In genomic region chr6:115134501-115135331, GRCm38 (mm10) we compare ENCODE assay signal across 9 mouse cellular contexts. TPM values are rescaled to one million over a fixed set of nuclear protein-coding genes. Genes with fewer than 3 reads are reported as not detected.
DNase-seq lines count a peak whose midpoint lies in the region; ATAC-seq lines count a peak whose summit lies in the region.
"Had no signal": no experiment of that assay in that cellular context is flagged by ENCODE, and none has a peak within 500 bp of the region (broad histone marks: within the 10 kb centered on the region; RNA-seq: fewer than 3 reads in every experiment).

Gene Syn2 (plus strand): TSS chr6:115134902.

- H3K4me2 ChIP-seq in intestine, embryonic 16.5 days (ENCODE audit: low read depth, low read length): peak within 1 kb of the TSS; percentile 93

- no peak within 1 kb of the TSS for H3K27ac ChIP-seq in intestine, embryonic 16.5 days (ENCODE audit: low read length)

- ATAC-seq in granulocyte monocyte progenitor cell, adult 5-6 weeks (replicated peaks; ENCODE audit: poor library complexity, severe bottlenecking): peak; percentile 99
- ATAC-seq in intestine, embryonic 16.5 days: peak; percentile 98
- ATAC-seq in megakaryocyte-erythroid progenitor cell, adult 5-6 weeks (replicated peaks; ENCODE audit: low FRiP score, low TSS enrichment, poor library complexity, severe bottlenecking): peak; percentile 99

- H3K4me1 ChIP-seq in intestine, embryonic 16.5 days (ENCODE audit: control insufficient read depth, insufficient read depth, low read length): no peaks in the 10 kb centered on the region

- peak within 1 kb of the TSS; percentile 70 for H3K4me3 ChIP-seq in intestine, embryonic 16.5 days (ENCODE audit: low read length)
- H3K4me3 ChIP-seq: myocyte had no signal

- intact Hi-C loops in left cerebral cortex, postnatal 25 days (cut with DNase I): loop anchor here (2.0 to 10.0 kb wide), 3 partner anchors 50 to 360 kb away; no protein-coding TSS in a partner anchor

- DNase-seq in adrenal gland, postnatal 36 days: peak; percentile 87
- DNase-seq in embryo, embryonic 9.5 days (ENCODE audit: extremely low spot score): peak; percentile 88
- peak; percentile 92 to 97 for DNase-seq in left cerebral cortex, postnatal 25 days (ENCODE audit: low spot score in 2 of 2)
- peak; percentile 89 for DNase-seq in right cerebral cortex, postnatal 4 days
- peak; percentile 55 to 73 for DNase-seq in urinary bladder, postnatal 4 days (ENCODE audit: low spot score in 2 of 2)

- H3K36me3 ChIP-seq in intestine, embryonic 16.5 days (ENCODE audit: control insufficient read depth, insufficient read depth, low read length): no peaks in the 10 kb centered on the region

- H3K9ac ChIP-seq in intestine, embryonic 16.5 days (ENCODE audit: low read depth, low read length): peak within 1 kb of the TSS; percentile 70

- H3K27me3 ChIP-seq in intestine, embryonic 16.5 days (replicated peaks; ENCODE audit: control insufficient read depth, insufficient read depth, low read length): peaks cover 5% of the 10 kb centered on the region

- WGBS in intestine, embryonic 16.5 days: under 1% methylated on average over 75 of the region's 75 CpGs

- no peaks in the 10 kb centered on the region for H3K9me3 ChIP-seq in intestine, embryonic 16.5 days (ENCODE audit: control insufficient read depth, low read length)

RNA-seq across cellular contexts. Expression of gene Syn2, which starts in this region (rescaled TPM):
- total RNA-seq in adrenal gland, postnatal 36 days (2021): 10 to 100 TPM; 14.2 to 19.5 TPM
- total RNA-seq in granulocyte monocyte progenitor cell, adult 5-6 weeks (2014; fragmentation: Nextera tagmentation): not detected in 2 replicates
- not detected in 2 replicates for total RNA-seq in granulocyte monocyte progenitor cell, adult 5-6 weeks (2017)
- 0.89 and 1.9 TPM in 2 replicates for polyA plus RNA-seq in intestine, embryonic 16.5 days (2015; fragmentation: Nextera tagmentation; extraction: Ambion mirVana)
- 100 to 1,000 TPM; 471 to 488 TPM for total RNA-seq in left cerebral cortex, postnatal 25 days (2021)
- total RNA-seq in megakaryocyte-erythroid progenitor cell, adult 5-6 weeks (2014; fragmentation: Nextera tagmentation): not detected in 2 replicates
- not detected in 2 replicates for total RNA-seq in megakaryocyte-erythroid progenitor cell, adult 5-6 weeks (2017)

Comparison
In these comparisons a context has a peak if more than half of its experiments do, and no peak if none do; other contexts are left out.
1. RNA of gene Syn2 (total RNA-seq): 471 to 488 TPM in left cerebral cortex, postnatal 25 days; 14.2 to 19.5 TPM in adrenal gland, postnatal 36 days, not detected in granulocyte monocyte progenitor cell, adult 5-6 weeks and not detected in megakaryocyte-erythroid progenitor cell, adult 5-6 weeks; every median in the first group is over 10 times any median in the second.
2. Peak in ATAC-seq in granulocyte monocyte progenitor cell, adult 5-6 weeks; RNA of the gene not detected or under 1 TPM.
3. Peak in ATAC-seq in megakaryocyte-erythroid progenitor cell, adult 5-6 weeks; RNA of the gene not detected or under 1 TPM.
4. Peak in every context shown above with its lines, with median percentiles within 50 percentile points of each other: DNase-seq and ATAC-seq.